Mouse (Mus musculus): ENCODE data around the gene Gm49393.
"Not testable (repeated sequence)": the region's sequence is repeated elsewhere in the genome, so short reads cannot be mapped to it uniquely, and the experiment has no call there.

The Gm49393 gene

DNA sequence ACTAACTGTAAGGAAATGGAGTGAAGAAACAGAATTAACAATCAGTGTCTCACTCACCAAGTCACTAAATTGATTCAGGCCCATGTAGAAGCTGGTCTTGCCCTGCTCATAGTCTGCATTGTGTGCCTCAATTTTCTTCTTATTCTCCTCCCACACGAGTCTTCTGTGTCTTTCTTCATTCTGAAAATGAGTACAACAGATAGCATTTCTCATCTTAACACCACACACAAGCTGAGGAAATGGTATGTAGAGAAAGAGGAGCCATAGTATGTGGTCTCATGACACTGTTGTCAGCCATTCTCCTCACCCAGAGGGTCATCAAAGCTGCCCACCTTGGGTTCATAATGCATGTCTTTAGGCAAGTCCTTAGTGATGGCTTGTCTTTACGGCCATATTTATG, at the start of gene Gm49393:
TSS of gene Gm49393 (minus strand) at position 101 of the 400 bp plus-strand sequence.
- DNase-seq (ENCODE audit: low spot score), result not testable (repeated sequence)

DNA sequence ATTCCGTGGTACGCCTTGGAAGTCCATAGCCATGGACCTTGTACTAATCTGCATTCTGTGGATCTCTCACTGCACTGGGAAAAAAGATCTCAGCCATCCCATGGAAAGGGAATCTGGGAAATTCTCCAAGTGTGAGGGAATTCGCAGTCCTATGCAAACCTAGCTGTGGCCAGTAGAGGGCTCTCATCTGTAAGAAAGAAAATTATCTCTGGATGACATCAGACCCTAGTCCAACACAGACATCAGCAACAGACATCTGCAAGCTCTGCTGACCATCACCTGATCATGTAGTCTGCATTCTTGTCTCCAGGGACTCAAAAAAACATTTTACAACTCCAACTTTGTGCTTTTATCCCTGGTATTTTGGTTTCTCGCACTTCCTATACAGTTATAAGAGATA, 36.9 kb upstream of the Gm49393 start:
- DNase-seq (ENCODE audit: low spot score), result not testable (repeated sequence)

DNA sequence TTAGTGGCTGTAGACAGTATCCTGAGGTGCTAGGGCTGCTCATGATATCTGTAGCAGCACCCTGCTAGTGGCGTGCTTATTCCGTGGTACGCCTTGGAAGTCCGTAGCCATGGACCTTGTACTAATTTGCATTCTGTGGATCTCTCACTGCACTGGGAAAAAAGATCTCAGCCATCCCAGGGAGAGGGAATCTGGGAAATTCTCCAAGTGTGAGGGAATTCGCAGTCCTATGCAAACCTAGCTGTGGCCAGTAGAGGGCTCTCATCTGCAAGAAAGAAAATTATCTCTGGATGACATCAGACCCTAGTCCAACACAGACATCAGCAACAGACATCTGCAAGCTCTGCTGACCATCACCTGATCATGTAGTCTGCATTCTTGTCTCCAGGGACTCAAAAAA, 28.6 kb upstream of the Gm49393 start:
- DNase-seq (ENCODE audit: low spot score), result not testable (repeated sequence)

- DNase-seq (ENCODE audit: low spot score), result no peak
These were observed 26.3 kb upstream of the Gm49393 start for GRCm38 (mm10) chr13:60961706-60962105.

DNA sequence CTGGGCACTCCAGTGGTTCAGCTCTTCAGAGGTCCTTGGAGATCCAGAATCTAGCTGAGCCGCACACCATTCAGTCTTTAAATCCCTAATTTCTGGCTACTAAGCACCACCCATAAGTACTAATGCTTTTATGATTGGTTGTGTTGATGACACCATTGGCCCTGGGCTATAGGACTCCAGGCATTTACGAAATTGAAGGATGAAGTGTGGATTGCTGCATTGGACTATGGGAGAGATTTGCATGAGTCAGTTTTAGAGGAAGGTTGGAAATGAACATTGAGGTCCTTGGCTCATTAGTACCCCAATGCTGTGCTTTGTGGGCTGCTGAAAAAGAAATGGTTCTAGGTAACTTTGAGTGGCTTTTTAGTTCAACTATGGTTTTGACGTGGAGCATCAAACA, 6.5 kb upstream of the Gm49393 start, which contains the start of gene Tpbpa:
TSS of gene Tpbpa (minus strand) at position 101 of the 400 bp plus-strand sequence.
- DNase-seq (ENCODE audit: low spot score), result not testable (repeated sequence)

DNA sequence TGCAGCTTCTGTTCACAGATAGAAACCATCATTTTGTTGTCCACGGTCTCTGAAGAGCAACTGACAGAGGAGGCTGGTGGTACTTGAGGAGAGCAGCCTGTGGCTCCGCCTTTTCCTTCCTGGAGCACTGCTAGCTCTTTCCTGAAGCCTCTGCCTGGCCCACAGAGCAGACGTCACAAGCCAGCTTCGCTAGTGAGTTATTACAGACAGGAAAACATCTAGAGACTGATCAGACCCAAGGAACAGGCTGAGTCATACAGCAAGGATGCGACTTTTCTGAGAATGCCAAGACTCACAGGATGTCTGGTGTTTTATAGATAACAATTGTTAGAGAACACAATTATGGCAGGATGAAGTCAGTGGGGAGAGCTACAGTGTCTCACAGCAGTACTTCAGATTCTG, 1.1 kb upstream of the Gm49393 start, which contains the start of the genes Gm49391 and Ctla2a:
TSS of gene Gm49391 (minus strand) at position 72 of the 402 bp plus-strand sequence.
TSS of gene Ctla2a (minus strand) at position 126 of the 402 bp plus-strand sequence.
- DNase-seq (ENCODE audit: low spot score), result no peak

GRCm38 (mm10) chr13:60904780-60905179, 30.6 kb downstream of the Gm49393 start, which contains the start of gene Tpbpb:
TSS of gene Tpbpb (minus strand) at chr13:60904880.
- DNase-seq (ENCODE audit: low spot score), result not testable (repeated sequence)

DNA sequence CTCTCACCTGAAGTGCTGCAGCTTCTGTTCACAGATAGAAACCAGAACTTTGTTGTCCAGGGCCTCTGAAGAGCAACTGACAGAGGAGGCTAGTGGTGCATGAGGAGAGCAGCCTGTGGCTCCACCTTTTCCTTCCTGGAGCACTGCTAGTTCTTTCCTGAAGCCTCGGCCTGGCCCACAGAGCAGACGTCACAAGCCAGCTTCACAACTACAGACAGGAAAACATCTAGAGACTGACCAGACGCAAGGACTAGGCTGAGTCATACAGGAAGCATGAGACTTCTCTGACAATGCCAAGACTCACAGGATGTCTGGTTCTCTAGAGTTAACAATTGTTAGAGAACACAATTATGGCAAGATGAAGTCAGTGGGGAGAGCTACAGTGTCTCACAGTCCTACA, 38.1 kb downstream of the Gm49393 start, which contains the start of gene Ctla2b:
TSS of gene Ctla2b (minus strand) at position 120 of the 400 bp plus-strand sequence.
- peak; percentile 6 for DNase-seq (ENCODE audit: low spot score)

- DNase-seq (ENCODE audit: low spot score), result not testable (repeated sequence)
These were observed 38.6 kb downstream of the Gm49393 start, which contains the start of gene Gm49392 for GRCm38 (mm10) chr13:60896794-60897193. TSS of gene Gm49392 (minus strand) at chr13:60896894.

DNA sequence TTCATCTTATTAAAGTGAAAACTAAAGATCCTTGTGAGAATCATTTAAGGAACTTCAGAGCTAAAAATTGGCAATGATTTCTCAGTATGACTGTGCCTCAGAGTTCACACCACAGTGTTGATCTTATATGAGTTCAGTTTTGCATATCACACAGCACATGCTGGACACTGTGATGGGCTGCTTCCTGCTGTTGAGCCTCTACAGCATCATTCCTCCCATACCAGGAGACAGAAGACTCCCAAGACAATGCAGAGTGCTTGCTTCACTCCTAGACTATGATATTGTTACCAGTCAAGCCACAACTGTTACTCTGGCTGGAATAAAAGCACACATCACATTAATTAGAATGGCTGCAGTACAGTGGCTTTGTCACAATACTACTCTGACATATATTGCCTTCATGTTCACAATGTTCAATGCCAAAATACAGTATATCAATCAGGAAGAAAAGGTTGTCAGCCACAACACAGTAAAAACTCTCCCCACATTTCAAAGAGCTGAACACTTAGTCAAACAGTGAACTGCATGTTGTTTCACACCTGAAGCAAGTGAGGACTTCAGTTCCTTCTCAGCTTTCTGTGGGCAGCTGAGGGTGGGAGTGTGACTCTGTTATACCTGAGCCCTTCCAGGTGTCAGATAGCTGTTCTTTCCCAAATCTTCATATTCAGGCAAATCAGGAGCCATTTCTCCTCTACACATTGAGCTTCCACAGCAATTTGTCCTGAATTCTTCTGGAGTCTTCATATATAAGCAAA, 39.8 kb downstream of the Gm49393 start:
- no peak for DNase-seq (ENCODE audit: low spot score)

- DNase-seq (ENCODE audit: low spot score), result no peak
These were observed 43.1 kb downstream of the Gm49393 start for GRCm38 (mm10) chr13:60892301-60892700.

GRCm38 (mm10) chr13:60864281-60864680, 71.1 kb downstream of the Gm49393 start, which contains the start of gene 4930486L24Rik:
TSS of gene 4930486L24Rik (minus strand) at chr13:60864475.
- DNase-seq (ENCODE audit: low spot score), result no peak

- DNase-seq (ENCODE audit: low spot score), result no peak
These were observed 86.9 kb downstream of the Gm49393 start for GRCm38 (mm10) chr13:60848241-60849120.

GRCm38 (mm10) chr13:60843153-60843552, 92.2 kb downstream of the Gm49393 start:
- no peak for DNase-seq (ENCODE audit: low spot score)

DNA sequence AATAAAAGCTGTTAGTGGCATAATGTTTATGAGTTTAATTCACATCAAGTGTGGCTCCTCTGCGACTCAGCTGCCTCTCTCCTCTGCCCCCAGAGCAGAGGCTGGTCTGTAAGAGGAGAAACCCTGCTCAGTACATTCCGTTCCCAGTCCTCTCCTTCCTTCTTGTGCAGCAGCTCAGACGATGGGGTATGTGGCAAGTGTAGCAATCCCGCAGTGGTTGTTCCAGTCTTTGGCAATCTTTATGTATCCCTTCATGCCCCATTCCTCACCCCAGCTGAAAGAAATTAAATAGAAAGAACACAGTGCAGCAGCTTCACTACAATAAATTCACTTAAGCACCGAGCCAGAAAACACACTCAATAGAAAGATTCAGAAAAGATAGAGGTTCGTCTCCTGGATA, 92.7 kb downstream of the Gm49393 start:
- DNase-seq (ENCODE audit: low spot score), result no peak

GRCm38 (mm10) chr13:60839353-60839902, 96.0 kb downstream of the Gm49393 start:
- DNase-seq (ENCODE audit: low spot score), result no peak

GRCm38 (mm10) chr13:60826052-60826451, 109.3 kb downstream of the Gm49393 start:
- no peak for DNase-seq (ENCODE audit: low spot score)

DNA sequence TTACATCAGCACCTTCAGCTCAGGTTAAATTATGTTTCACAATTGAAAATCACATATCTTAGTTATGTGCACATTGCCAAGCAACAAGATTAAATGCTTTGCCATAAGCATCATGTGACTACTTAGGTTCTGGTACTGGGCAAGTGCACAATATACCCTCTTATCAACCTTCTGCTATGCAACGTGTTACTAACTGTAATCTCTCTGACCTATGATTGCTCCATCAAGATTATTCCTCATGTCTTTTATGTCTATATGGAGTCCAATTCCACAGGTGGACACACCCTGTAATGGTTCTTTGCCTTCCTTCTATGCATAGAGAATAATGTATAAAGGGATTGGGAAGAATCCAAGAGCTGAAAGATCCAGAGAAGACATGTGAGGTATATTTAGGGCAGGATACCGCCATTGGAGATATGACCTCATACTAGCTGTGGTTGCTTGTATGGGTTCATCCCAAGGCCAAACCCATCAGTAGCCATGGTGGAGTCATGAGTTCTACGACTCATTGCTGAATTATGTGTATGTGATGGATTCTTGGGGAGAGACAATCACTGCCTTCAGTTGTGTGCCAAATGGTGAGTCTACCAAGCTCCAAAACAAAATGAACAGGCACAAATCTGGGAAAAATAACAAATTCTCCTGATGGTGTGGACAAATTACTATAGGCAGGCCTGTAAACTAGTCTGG, 114.8 kb downstream of the Gm49393 start:
- DNase-seq (ENCODE audit: low spot score), result no peak

GRCm38 (mm10) chr13:60819469-60819868, 115.9 kb downstream of the Gm49393 start:
- no peak for DNase-seq (ENCODE audit: low spot score)

DNA sequence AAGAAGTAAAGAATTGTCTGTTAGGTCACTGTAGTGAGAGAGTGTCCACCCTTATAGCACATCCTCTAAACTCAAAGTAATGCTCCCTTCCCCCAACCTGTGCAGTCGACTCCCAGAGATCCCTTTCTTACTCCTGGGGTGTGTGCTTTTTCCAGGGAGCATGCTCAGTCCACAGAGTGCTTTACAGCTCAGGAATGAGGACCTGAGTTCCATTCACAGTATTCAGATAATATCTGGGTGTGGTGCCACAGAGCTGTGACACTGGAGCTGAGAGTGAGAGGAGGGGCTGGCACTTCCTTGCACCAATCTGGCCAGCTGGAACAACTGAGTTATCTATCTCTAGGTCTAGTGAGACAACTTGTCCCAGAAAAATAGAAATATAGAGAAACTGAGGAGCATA, 121.7 kb downstream of the Gm49393 start:
- DNase-seq (ENCODE audit: low spot score), result no peak

DNA sequence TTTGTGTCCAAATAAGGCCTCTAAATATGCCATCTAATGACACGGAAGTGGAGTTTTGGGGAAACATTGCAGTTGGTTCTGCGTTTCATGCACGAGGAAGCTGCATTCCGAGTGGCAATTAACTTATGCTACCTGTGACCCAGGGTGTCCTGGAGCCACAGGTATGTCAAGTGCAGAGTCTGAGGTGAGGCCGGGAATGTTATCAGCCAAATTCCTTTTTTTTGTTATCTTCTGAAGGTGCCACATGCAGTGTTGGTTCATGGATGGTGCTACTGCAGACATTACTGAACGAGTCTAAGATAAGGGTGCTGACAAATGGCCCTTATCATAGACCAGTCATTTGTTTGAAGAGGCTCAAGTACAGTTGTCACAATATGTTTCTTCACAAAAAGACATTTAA, 122.6 kb downstream of the Gm49393 start:
- no peak for DNase-seq (ENCODE audit: low spot score)

All from layer of hippocampus, adult 9-10 months (tissue).